Mouse (Mus musculus) thymus, adult 18-20 months (tissue): ENCODE data around the gene Dhx34.

Source experiments
- DNase-seq, 2 experiments: peaks; one replicate each; pipeline ENCODE4 v3.0.0; 2022; ENCODE audit warnings: mixed read lengths in 2 of 2

The Dhx34 gene

DNA sequence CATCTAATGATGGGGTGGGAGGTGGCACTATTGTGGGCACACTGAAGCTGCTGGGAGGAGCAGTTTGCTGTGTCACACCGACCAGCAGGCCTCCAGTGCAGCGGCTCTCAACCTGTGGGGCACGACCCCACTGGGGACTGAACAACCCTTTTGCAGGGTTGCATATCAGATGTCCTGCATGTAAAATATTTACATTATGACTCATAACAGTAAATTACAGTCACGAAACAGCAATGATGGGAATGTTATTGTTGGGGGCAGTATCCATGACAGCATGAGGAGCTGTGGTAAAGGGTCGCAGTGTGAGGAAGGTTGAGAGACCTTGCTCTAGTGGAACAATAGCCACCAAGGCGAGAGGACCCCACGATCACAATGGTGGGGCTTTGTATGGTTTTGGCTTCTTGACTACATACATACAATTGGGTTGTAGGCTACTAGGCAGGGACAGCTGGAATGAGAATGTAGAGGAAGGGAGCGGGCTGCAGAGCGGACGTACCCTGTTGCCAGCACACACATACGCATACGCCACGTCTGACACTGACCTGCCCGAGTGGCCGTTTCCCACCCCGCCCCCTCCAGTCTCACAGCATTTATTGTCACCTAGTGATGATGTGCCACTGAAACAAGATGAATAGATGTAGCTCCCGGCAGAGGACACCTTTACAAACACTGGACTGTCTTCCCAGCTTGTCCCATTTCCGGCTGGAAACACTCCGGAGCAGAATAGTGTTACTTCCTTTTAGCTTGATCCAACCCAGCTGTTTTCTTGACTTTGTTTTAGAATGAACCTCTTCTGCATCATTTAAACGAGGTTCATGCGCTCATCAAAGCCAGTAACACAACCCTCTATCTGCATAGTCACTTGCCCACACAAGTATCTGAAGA, 12.8 kb downstream of the Dhx34 start:
- DNase-seq, result no peak

DNA sequence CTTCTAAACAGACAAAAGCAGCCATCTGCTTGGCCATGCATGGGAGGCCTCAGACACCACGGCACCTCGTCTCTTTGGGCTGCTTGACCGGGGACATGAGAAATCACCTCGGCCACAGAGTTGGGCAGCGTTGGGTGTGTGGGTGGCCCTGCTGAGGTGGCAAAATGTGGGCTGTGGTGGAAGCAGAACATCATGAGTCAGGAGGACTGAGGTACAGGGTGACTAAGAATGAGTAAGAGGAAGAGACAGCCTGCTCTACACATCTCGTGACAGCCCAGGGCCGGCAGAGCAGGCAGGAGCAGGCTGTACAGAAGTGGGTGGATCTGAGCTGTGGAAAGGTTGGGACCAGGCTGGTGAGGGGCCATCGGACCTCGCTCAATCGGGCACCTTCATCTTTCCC, 14.3 kb downstream of the Dhx34 start:
- peak in 1 of 2 experiments; percentile 45 for DNase-seq

DNA sequence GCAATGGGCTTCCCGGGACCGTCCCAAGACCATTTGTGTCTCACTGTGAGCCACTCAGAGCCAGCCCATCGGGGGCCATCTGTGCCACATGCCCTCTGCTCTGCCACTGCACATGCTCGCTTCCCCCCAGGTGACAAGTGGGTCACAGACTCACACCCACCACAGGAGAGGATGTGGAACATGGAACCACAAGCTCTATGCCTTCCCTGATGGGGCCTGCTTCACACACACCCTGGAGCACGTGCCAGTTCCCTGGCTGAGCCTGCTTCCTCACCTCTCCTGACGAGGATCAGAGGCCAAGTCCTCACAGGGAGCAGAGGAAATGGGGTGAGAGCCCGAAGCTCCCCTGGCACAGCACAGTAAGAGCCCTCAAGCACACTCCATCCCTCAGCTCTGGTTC, 14.8 kb downstream of the Dhx34 start:
- peak; percentile 71 to 83 for DNase-seq

DNA sequence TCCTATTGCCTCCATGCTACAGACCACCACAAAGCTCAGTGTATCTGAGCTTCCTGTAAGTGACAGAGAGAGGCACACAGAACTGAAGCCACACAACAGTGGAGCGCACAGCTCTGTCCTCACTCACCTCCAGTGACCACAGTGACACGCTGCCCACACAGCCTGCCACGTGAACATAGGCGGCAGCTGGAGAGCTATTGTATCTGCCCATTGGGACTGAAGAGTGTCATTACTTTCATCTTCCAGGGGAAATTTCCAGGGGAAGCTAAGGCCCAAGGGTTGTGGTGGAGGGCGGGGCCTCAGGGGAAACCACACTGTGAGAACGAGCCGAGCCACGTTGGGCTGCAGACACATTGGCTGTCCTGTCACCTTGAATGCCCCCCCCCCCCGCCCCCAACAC, 17.0 kb downstream of the Dhx34 start:
- no peak for DNase-seq

DNA sequence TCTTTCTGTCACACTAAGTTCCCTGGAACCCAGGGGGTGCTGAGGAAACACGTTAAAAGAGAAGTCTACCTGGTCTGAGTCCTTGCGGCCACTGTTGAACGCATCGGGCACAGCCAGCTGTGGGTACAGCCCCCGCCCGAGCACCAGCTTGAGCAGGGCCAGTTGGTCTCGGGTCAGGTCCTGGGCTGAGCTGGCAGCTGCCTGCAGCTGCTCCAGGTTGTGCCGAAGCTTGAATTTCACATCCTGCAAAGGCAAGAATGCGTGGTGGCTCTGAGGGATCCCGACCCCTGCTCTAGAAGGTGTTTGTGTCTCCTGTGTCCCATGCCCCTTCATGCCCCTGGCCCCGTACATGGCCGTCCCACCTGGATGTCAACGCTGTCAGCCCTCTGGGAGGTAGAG, 18.3 kb downstream of the Dhx34 start:
- DNase-seq, result no peak

DNA sequence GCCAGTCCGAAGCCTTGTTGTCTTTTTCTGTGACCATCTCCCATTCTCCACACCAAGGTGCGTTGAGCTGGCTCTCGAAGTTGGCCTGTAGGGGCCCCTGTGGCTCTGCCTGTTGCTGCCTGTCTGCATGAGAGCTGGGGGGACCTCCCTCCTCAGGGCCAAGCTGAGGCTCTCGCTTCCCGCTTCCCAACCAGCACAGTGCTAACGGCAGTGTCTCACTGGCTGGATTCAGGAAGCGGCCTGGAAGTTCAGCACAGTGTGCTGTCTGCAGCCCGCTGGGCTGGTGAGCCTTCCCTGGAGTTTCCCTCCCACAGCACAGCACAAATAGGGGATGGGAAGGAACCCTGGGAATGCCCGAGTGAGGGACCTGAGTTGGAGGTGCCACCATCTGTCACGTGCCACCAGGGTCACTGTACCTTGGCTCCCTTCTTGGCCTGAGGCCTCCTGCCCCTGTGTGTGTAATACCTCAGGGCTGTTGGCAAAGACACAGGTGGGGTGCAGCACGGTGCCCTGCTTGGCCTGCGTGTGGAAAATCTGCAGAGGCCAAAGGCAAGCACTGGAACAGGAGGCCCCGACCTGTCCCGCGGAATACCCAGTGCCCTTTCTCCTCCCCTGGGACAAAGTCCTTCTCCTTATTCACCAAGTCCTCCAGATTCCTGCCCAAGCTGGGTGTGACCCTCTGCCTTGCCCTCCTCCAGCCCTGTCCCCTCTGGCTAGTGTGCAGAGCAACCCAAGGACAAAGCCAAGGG, 18.9 kb downstream of the Dhx34 start:
- DNase-seq, result no peak

DNA sequence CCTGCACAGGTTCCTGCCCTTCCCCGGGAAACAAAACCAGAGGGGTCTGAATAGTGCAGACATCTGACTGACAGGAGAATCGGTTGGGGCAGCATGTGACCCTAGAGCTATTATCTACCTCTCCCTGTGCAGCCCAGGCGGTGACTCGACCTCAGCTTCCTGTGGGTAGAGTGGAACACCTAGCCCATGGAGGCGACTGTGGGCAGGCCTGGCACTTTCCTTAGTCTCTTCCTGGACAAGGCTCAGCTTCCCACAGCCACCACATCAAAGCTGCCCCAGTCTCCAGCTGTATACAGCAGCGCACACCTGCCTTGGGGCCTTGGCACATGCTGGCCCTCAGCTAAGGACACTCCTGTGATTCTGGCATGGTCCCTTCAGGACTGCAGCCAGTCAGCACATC, 20.7 kb downstream of the Dhx34 start:
- peak; percentile 51 to 70 for DNase-seq

DNA sequence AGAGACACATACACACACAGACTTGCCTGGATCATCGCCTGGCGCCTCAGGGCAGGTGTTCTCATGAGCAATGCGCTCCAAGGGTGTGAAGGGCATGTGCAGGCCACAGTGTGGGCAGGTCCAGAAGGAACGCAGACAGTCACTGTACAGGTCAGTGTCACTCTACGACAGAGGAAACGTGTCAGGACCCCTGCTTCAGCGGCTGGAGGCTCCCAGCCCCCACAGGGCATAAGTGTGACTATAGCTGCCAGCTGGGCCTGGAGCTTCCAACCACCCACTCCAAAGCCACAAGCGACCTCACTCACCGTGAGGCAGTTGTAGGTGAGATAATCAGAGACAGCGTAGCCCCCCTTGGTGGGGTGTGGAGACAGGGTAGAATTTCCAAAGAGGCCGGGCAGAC, 23.3 kb downstream of the Dhx34 start:
- DNase-seq, result peak in 1 of 2 experiments; percentile 38

DNA sequence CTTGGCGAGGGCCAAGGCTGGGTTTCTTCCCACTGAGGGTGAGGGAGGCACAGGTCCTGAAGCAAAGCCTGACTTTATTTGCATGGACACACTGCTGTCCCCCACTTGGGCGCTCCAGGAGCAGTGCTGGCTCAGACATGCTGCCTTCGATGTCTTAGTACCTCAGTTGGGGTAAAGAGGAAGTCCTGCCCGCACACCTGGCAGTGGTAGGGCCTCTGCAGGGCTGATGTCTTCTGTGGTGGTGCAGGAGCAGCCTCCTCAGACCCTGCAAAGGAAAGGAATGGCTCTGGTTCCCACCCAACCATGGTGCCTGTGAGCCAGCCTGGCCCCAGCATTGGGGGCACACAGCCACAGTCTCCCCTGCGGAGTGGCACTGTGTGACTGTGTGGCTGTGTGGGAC, 24.7 kb downstream of the Dhx34 start:
- DNase-seq, result peak; percentile 64 to 78

DNA sequence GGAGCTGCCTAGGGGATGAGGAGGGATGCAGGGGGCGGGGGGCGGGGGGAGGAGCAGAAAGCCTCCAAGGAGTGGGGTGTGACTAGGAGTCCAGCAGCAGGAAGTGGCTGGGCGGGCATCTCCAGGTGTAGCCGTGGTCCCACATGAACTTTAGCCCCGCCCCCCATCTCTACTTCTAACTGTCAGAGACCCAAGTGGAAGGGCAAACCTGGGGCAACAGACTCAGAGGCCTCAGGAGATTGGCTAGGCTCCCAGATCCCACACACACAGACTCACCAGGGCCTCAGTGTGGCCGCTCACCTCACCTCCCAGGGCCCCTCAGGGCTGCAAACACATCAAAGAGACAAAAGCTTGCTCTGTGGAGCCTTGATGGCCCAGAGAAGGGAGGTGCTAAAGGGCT, 25.2 kb downstream of the Dhx34 start:
- DNase-seq, result no peak

DNA sequence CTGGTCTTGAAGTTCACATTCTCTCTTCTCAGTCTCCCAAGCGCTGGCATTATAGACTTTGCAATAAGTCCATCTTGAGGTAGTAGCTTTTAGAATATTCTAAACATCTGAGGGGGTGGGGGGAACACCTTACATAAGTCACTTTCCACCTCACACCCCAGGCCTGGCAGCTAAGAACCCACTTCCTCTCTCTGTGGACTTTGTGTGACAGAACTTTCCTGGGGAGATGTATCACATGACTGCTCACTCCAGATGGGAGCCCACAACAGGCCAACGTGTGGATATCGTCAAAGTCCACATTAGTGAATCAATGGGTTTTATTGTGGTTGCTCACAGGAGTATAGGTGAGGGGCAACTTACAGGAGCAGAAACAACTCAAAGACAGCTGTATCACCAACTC, 28.1 kb downstream of the Dhx34 start:
- no peak for DNase-seq

DNA sequence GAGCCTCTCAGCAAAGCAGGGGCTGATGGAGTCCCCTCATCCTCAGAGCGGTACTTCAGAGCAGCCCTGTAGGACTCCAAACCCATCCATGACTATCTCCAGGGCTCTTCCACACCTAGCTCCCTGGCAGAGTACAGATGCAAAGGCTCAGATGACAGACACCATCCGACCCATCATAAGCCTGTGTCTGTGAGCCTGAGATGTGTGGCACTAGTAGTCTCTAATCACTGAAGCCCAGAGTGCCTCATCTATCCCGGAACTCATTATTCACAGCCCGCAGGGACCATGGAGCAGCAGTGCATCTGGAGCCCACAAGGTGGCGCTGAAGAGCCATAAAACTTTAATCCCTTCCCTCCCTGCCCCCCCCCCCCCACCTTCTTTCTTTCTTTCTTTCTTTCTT, 29.5 kb downstream of the Dhx34 start:
- peak in 1 of 2 experiments; percentile 56 for DNase-seq

DNA sequence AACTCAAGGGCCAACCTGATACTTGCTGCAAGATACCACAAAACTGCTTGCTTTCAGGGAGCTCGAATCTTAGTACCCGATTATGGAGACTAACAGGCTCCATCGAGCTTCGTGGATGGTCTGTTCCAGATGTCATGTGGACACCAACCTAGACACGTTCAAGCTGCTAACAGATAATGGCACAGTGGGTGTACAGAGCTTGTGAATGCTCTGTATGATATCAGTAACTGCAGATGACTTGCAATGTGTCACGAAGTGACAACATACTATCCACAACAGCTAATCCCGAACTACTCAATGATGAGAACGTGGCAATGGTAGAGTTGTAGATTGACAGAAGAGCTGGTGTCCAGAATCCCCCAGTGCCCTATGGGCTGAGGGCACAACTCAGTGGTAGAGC, 34.3 kb downstream of the Dhx34 start:
- no peak for DNase-seq

DNA sequence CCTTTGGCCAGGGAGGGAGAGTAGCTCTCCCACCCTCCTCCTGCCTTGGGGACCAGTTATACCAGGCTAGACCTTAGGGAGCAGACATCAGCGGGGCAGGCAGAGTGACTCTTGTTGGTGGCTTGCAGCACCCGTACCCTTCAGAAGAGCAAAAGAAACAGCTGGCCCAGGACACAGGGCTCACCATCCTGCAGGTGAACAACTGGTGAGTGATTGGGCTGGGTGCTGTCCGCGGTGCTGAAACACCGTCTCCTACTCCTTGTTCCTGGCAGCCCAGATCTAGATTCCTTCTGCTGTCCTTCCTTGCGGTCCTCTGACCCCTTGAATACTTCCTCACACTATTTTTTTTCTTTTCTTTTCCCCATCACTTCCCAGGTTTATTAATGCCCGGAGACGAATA, 38.2 kb downstream of the Dhx34 start:
- no peak for DNase-seq

DNA sequence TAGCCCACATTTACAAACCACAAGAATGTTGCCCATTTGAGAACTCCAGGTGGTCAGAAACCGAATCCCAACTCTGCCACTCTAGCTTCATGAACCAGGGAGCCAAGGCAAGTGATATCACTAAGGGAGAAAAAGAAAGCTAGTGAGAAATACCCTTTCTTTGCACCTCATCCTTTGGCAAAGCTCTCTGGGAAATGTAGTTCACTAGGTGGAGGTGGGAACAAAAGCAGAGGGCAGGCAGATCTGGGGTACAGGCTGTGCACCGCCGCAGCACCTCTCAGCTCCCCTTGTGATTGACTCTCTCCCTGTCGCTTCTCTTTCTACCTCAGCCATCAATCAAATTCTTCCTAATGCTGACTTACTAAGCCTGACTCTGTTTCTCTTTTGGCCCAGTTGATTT, 43.7 kb downstream of the Dhx34 start:
- DNase-seq, result no peak

DNA sequence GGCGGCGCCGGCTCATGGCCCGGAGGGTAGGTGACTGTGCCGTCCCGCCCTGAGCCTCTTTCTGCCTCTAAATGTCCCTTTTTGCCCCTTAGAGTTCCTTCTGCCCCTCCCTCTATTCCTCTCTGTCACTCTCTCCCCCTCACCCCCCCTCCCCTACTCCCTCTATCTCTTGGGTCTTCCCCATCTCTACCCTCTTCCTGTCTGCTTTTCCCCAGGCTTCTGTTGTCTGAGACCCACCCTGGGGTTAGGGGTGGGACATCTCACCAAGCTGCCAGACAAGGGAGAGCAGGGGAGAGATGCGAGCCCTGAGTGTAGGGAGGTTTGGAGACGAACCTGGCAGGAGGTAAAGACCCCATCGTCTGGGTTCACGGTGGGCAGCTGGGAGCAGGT, 46.3 kb downstream of the Dhx34 start:
- DNase-seq, result no peak

DNA sequence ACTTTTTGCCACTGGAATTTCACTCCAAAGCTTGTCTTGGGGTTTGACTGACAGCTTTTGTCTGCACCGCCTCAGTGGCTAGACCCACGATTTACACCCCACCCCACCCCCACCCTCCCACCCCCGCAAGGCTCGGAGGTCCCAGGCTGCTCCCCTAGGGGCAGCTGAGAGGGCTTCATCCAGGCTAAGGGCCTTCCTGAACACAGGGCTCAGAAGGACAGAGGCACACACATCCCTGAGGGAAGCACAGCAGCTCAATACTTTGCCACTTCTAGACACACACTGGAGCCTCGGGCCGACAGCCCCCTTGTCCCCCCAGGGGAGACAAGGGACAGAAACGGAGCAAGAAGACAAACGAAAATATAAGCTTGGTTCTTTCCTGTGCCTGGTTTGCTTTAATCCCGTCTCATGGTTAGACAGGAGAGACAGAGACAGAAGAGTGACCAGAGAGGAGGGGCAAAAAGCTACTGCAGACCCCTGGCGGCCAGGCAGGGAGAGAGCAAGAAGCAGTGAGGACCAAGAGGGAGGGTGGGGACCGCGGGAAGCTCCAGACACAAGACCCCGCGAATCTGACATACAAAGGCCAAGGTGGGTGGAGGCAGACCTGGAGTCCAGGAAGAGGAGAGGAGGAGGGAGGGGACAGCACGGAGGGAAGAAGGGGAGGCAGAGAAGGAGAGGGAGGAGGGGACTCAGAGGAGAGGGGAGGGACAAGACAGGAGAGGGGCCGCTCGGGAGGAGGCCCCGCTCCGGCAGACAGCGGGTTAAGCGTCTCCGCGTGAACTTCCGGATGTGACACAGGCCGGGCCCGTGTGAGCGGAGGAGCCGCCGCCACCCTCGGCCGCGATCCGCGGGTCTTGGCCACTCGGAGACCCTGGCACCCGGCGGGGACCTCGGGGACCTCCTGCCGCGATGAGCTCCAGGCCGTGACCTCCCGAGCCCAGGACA, 47.0 kb downstream of the Dhx34 start, which contains the start of gene Meis3:
Gene Meis3 (plus strand): TSS at position 494 of the 945 bp plus-strand sequence.
- DNase-seq, result peak; percentile 37 to 44

DNA sequence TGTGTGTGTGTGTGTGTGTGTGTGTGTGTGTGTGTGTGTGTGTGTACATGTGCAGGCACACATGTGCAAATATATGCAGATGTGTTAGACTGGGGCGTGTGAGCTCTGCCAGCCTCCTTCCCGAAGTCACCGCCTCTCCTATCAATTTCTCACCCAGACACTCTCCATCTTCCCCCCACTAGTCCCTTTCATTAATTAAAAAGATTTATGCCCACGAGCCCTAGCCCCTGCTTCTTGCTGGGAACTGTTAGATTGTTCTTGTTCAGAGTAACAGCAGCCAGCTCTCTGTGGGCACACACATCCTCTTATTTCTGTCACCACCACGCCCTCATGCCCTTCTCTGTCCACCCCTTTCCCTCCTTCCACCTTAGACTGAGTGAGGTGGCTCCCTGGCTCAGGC, 48.7 kb downstream of the Dhx34 start:
- no peak for DNase-seq

DNA sequence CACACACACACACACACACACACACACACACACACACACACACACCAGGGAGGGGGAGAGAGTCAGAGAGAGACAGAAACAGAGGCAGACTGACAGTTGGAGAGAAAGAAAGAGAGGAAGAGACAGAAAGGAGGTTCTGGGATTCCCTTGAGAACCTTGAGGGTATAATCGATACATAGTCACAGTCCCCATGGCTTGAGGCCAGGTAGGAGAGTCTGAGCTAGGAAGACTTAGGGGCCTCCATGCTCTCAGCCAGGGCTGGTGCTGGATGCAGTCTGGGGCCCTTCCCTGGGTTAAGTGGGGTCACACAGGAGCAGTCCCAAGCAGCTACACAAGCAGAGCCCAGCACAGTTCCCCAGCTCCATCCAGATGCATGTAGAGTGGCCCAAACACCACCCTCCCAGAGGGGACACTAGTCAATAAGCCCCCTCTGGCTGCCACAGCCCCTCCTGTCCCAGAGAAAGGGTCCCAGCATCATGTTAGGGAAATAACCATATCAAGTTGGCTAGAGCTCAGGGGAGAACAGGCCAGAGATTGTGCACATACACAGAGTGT, 49.2 kb downstream of the Dhx34 start:
- no peak for DNase-seq

DNA sequence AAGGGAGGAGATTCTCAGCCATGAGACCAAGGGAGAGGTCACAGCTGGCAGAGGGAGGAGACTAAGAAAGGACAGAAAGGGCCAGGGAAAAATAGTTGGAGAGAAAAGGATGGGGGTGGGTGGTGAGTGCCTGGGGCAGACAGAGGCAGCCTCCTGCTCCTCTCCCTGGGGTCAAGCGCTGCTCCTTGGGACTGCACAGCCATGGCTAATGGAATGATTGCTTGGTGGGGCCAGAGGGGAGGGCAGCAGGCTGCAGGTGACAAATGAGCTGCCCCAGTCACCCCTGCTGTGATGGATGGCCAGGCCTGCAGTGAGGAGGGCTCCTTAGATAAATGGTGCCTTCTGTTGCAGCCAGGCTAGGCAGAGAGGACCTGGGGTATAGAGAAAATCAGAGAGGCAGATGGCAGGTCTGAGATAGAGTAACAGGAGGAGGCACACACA, 49.7 kb downstream of the Dhx34 start:
- DNase-seq, result no peak

DNA sequence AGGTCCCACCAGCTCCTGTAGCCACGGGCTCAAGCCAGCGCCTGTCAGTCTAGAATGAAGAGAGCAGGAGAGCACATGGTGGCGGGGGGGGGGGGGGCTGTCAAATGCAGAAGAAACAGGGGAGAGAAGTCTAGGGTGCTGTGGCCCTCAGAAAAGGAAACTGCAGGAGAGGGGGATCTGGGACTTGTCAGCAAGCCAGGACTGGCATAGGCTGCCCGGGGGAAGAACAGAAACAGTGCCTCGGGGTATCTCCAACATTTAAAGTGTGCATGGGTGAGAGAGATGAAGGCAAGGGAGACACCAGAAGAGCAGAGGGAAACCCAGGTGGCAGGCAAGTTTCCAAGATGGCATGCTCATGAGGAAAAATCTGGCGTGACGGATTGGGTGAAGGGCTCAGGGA, 59.8 kb downstream of the Dhx34 start:
- no peak for DNase-seq

DNA sequence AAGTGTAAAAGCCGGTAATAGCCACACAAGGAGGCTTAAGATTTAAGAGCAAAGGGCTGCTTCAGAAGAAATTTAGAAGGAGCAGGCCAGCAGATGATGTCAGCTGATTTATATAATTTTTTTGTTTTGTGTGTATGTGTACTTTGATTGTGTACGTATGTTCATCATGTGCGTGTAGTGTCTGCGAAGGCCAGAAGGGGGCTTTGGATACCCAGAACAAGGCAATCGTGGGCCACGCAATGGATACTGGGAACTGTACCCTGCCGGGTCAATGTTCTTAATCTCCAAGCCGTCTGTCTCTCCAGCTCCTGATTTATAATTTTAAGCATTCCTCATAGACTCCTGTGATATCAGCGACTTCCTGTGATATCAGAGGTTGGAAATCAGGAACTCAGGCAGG, 60.5 kb downstream of the Dhx34 start:
- DNase-seq, result no peak

DNA sequence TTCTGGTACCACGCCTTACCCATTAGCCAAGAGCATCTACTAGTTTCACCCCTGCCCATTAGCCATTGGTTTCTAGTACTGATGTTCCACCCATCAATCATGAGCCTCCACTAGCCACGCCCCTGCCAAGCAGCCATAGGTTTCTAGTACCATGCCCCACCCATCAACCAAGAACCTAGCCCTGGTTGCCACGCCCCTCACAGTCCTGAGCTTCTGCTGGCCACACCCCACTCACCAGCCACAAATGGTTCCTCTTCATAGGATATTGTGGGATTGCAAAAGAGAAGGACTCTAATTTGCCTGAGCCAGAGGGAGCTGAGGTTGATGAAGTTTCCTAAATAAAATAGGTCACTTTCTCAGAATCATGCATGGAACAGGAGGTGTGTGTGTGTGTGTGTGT, 61.1 kb downstream of the Dhx34 start:
- DNase-seq, result no peak
